Mouse (Mus musculus) liver, embryonic 12.5 days (tissue): Measurements from ENCODE around the gene Zan. TPM values are rescaled to one million over a fixed set of nuclear protein-coding genes. Genes with fewer than 3 reads are reported as not detected.
"Not testable (repeated sequence)": the region's sequence is repeated elsewhere in the genome, so short reads cannot be mapped to it uniquely, and the experiment has no call there.

ENCODE experiments used
- ATAC-seq: fragments of 200-750 bp; cut with Nextera tagmentation; 2 replicates; pipeline ENCODE4 v1.8.0; 2017; ENCODE audit warnings: moderate number of reproducible peaks, mild to moderate bottlenecking, moderate library complexity
- H3K27ac ChIP-seq: fragments of 300-500 bp; sonication (generic); 2 replicates; pipeline ENCODE4 v1.5.1; 2016; ENCODE audit warnings: mild to moderate bottlenecking
- H3K27me3 ChIP-seq: fragments of 300-500 bp; sonication (generic); replicated peaks from 2 replicates; pipeline ENCODE4 v1.6.1; 2016; ENCODE audit warnings: mild to moderate bottlenecking, moderate library complexity
- H3K36me3 ChIP-seq: fragments of 300-500 bp; sonication (generic); 2 replicates; pipeline ENCODE4 v1.6.1; 2016; ENCODE audit warnings: mild to moderate bottlenecking, moderate library complexity
- H3K4me1 ChIP-seq: fragments of 300-500 bp; sonication (generic); 2 replicates; pipeline ENCODE4 v1.6.1; 2016
- H3K4me2 ChIP-seq: fragments of 300-500 bp; sonication (generic); 2 replicates; pipeline ENCODE4 v1.6.1; 2016; ENCODE audit warnings: mild to moderate bottlenecking, moderate library complexity
- H3K4me3 ChIP-seq: fragments of 300-500 bp; sonication (generic); 2 replicates; pipeline ENCODE4 v1.5.1; 2016; ENCODE audit warnings: mild to moderate bottlenecking, moderate library complexity
- H3K9ac ChIP-seq: fragments of 300-500 bp; sonication (generic); 2 replicates; pipeline ENCODE4 v1.6.1; 2016; ENCODE audit warnings: mild to moderate bottlenecking, moderate library complexity
- H3K9me3 ChIP-seq: fragments of 300-500 bp; sonication (generic); replicated peaks from 2 replicates; pipeline ENCODE4 v1.6.1; 2016; ENCODE audit warnings: mild to moderate bottlenecking, moderate library complexity
- WGBS: fragments of 180-500 bp; shearing (Covaris S2); methylation state at CpG from one replicate; pipeline ENCODE4 v1.1.7; 2016; ENCODE audit not compliant: insufficient replicate concordance; 5-methylcytosine and 5-hydroxymethylcytosine counted together
- polyA plus RNA-seq: library from polyadenylated mRNA; unstranded; fragments of >200 nt; fragmentation: Nextera tagmentation; extraction: Ambion mirVana; gene quantifications from 2 replicates; pipeline ENCODE4 v1.2.1, GENCODE M21; 2016

Zan gene
- polyA plus RNA-seq, 1 experiment from 2014 or later = 0.29 TPM

DNA sequence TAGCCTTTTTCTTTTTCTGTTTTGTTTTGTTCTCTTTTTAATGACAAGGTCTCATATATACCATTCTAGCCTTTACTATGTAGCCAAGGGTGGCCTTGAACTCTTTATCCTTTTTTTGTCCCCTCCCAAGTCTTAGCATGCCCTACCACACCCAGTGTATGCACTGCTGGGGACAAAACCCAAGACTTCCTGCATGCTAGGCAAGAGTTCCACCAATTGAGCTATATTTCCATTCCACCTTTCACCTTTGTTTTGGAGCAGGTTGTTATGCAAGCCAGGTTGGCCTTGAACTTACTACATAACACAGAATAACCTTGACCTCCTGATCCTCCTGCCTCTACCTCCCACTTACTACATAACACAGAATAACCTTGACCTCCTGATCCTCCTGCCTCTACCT, 31.3 kb downstream of the Zan start:
- no peaks in the 10 kb centered on the region for H3K4me1 ChIP-seq
- no peaks in the 10 kb centered on the region for H3K27me3 ChIP-seq
- H3K4me2 ChIP-seq = no peak overlapping the region
- H3K36me3 ChIP-seq = no peaks in the 10 kb centered on the region
- no peaks in the 10 kb centered on the region for H3K9me3 ChIP-seq
- ATAC-seq = no peak
- H3K9ac ChIP-seq = no peak overlapping the region
- H3K4me3 ChIP-seq = no peak overlapping the region
- no peak overlapping the region for H3K27ac ChIP-seq

DNA sequence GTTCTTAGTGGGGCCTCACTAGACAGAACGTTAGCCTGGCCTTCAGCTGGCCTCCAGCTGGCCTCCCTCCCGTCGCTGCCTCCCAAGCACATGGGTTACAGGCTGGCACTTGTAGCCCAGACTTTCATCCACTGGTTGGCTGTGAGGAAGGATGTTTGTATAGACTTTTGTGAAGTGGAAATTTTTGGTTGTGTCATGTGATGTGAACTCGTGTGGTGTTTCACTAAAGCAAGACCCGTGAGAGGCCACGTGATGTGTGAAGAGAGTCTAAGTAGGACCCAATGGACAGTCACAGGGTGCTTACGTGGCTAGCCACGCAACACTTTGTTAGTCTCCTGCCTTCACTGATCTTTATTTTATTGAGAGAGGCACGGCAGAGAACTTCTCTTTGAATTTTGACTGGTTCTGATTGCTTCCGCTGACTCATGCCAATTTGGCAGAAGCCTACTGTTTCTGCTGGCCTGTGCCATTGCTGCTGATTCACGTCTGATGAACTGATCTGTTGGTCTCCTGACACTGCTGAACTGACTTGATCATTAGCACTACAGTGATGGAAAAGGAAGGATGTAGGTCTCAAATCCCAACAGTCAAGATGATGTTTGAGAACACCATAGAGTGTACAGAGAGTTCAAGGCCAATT, 36.5 kb downstream of the Zan start:
- 68% methylated on average over 11 of the region's 11 CpGs for WGBS
- no peak overlapping the region for H3K4me3 ChIP-seq
- ATAC-seq = no peak

DNA sequence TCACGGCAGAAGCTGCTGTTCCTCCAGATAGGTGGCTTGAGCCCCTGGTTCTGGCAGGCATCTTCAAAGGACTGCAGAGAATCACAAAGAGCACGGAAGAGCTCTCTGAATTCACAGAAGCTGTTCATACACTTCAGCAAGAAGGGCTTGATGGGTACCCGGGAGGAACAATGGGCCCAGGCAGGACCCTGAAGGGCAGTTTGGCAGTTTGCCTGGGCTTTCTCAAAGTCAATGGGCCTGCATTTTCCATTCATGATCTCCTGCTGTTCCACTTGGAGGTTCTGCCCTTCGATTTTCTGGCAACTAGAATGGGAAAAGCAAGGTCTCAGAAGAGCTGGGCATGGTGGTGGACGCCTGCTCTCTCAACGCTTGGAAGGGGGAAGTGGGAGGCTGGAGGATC, 43.0 kb downstream of the Zan start:
- Histone ChIP-seq H3K27me3 (no peaks in the 10 kb centered on the region), H3K27ac (no peak overlapping the region), H3K4me2 (no peak overlapping the region), H3K4me1 (no peaks in the 10 kb centered on the region), H3K4me3 (no peak overlapping the region), H3K9ac (no peak overlapping the region), H3K9me3 (no peaks in the 10 kb centered on the region), H3K36me3 (no peaks in the 10 kb centered on the region)
- no peak for ATAC-seq
- 44% methylated on average over 6 of the region's 6 CpGs for WGBS

More for the DNA sequence above, 36.5 kb downstream of the Zan start:
- Histone ChIP-seq H3K36me3 (no peaks in the 10 kb centered on the region), H3K4me2 (no peak overlapping the region), H3K9ac (no peak overlapping the region), H3K9me3 (no peaks in the 10 kb centered on the region), H3K27ac (no peak overlapping the region), H3K27me3 (no peaks in the 10 kb centered on the region), H3K4me1 (no peaks in the 10 kb centered on the region)

- H3K4me2 ChIP-seq, ATAC-seq, H3K4me3 ChIP-seq, H3K9me3 ChIP-seq, H3K9ac ChIP-seq, H3K36me3 ChIP-seq, H3K27ac ChIP-seq, H3K4me1 ChIP-seq, H3K27me3 ChIP-seq: not testable (repeated sequence)
- WGBS = 66% methylated on average over 4 of the region's 4 CpGs
Measured at GRCm38 (mm10) chr5:137430402-137430801, 46.5 kb downstream of the Zan start.

DNA sequence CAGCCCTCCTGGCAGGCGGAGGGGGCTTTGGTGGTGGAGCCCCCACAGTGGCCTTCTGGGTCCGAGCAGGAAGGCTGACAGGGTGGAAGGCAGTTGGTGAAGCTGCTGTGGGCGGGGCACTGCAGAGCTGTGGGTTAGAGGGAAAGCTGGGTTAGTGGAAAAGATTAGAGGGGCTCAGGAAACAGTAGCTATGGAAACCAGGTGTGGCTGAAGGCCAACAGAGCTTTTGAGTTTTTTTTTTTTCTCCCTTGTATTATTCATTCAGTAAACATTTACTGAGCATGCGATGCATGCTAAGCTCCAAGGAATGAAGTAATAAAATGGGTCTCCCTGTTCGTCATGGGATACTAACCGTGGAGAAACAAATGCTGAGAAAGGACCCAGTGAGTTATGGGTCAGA, 51.2 kb downstream of the Zan start:
- H3K36me3 ChIP-seq = no peaks in the 10 kb centered on the region
- H3K27ac ChIP-seq = no peak overlapping the region
- peaks cover 9% of the 10 kb centered on the region for H3K4me1 ChIP-seq
- no peak overlapping the region for H3K4me3 ChIP-seq
- H3K9me3 ChIP-seq = no peaks in the 10 kb centered on the region
- H3K9ac ChIP-seq = no peak overlapping the region
- ATAC-seq = no peak
- WGBS = 46% methylated on average over 6 of the region's 6 CpGs
- no peak overlapping the region for H3K4me2 ChIP-seq
- H3K27me3 ChIP-seq = 0 out of 2 replicates have a peak, but pooled peaks cover 3% of the 10 kb centered on the region

DNA sequence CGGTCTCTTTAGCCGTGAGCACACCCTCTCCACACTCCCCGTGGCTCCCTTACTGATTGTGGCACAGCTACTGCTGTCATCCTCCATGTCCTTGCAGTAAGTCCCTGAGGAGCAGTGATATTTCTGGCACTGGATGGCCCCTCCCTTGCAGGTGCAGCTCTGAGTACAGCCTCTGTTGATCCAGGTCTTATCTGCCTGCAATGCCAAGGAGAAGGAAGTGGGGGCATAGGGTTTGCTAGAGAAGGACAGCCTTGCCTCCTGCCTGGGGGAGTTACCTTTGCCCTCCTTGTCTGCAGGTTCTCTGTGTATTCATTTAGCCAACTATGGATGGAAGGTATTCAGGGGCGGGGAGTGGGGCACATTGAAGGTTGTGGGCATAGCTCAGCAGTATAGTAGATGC, 57.0 kb downstream of the Zan start:
- no peaks in the 10 kb centered on the region for H3K36me3 ChIP-seq
- H3K4me2 ChIP-seq = no peak overlapping the region
- H3K4me3 ChIP-seq = no peak overlapping the region
- no peak for ATAC-seq
- H3K27me3 ChIP-seq = 0 out of 2 replicates have a peak, but pooled peaks cover 3% of the 10 kb centered on the region
- H3K4me1 ChIP-seq = peaks cover 13% of the 10 kb centered on the region; the same call in 1 of the 2 replicates
- no peaks in the 10 kb centered on the region for H3K9me3 ChIP-seq
- H3K27ac ChIP-seq = no peak overlapping the region
- H3K9ac ChIP-seq = no peak overlapping the region
- 61% methylated on average over 4 of the region's 4 CpGs for WGBS

DNA sequence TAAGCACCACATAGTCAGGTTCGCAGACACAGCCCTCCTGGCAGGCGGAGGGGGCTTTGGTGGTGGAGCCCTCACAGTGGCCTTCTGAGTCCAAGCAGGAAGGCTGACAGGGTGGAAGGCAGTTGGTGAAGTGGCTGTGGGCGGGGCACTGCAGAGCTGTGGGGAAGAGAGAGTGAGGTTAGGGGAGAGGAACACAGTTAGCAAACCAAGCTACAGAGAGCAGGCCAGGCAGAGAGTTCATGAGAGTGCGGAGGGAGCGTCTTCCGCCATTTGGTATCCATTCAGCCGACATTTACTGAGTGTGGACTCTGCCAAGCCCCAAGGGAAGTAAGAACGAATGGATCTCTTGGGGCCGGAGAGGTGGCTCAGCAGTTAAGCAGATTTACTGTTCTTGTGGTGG, 57.8 kb downstream of the Zan start:
- no peak for ATAC-seq
- no peak overlapping the region for H3K27ac ChIP-seq
- 0 out of 2 replicates have a peak, but pooled peaks cover 3% of the 10 kb centered on the region for H3K27me3 ChIP-seq
- H3K9me3 ChIP-seq = no peaks in the 10 kb centered on the region
- no peak overlapping the region for H3K4me3 ChIP-seq
- H3K4me1 ChIP-seq = peaks cover 13% of the 10 kb centered on the region; the same call in 1 of the 2 replicates
- 55% methylated on average over 9 of the region's 9 CpGs for WGBS
- no peak overlapping the region for H3K9ac ChIP-seq
- no peaks in the 10 kb centered on the region for H3K36me3 ChIP-seq
- no peak overlapping the region for H3K4me2 ChIP-seq

DNA sequence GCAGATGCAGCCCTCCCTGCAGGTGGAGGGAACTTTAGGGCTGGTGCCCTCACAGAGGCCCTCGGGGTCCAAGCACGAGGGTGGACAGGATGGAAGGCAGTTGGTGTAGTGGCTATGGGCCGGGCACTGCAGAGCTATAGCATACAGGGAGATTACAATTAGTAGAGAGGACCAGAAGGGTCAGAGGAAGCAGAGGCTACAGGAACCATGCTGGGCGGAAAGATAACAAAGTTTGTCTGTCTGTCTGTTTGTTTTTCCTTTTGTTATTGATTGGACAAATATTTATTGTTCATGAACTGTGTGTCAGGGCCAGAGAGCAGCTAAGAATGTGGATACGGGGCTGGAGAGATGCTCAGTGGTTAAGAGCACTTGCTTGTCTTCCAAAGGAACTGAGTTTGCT, 62.6 kb downstream of the Zan start:
- Histone ChIP-seq H3K4me1 (peaks cover 16% of the 10 kb centered on the region; the same call in 1 of the 2 replicates), H3K9ac (no peak overlapping the region), H3K4me3 (no peak overlapping the region), H3K27me3 (no peaks in the 10 kb centered on the region), H3K9me3 (no peaks in the 10 kb centered on the region), H3K27ac (no peak overlapping the region), H3K4me2 (no peak overlapping the region), H3K36me3 (no peaks in the 10 kb centered on the region)
- 26% methylated on average over 5 of the region's 5 CpGs for WGBS
- ATAC-seq = peak; percentile 54; the same call in 1 of the 2 replicates

GRCm38 (mm10) chr5:137411235-137411634, 65.6 kb downstream of the Zan start:
- Histone ChIP-seq H3K36me3 (no peaks in the 10 kb centered on the region), H3K27me3 (no peaks in the 10 kb centered on the region), H3K27ac (no peak overlapping the region), H3K4me3 (no peak overlapping the region), H3K9me3 (no peaks in the 10 kb centered on the region), H3K4me2 (no peak overlapping the region), H3K9ac (no peak overlapping the region), H3K4me1 (peaks cover 18% of the 10 kb centered on the region)
- ATAC-seq = no peak
- 57% methylated on average over 8 of the region's 8 CpGs for WGBS

GRCm38 (mm10) chr5:137410549-137410948, 66.3 kb downstream of the Zan start:
- H3K4me3 ChIP-seq = no peak overlapping the region
- no peak overlapping the region for H3K4me2 ChIP-seq
- no peaks in the 10 kb centered on the region for H3K36me3 ChIP-seq
- ATAC-seq = no peak
- peaks cover 18% of the 10 kb centered on the region for H3K4me1 ChIP-seq
- no peak overlapping the region for H3K9ac ChIP-seq
- no peak overlapping the region for H3K27ac ChIP-seq
- WGBS = 73% methylated on average over 3 of the region's 3 CpGs
- no peaks in the 10 kb centered on the region for H3K27me3 ChIP-seq
- H3K9me3 ChIP-seq = no peaks in the 10 kb centered on the region

GRCm38 (mm10) chr5:137410066-137410465, 66.8 kb downstream of the Zan start:
- no peak overlapping the region for H3K4me2 ChIP-seq
- H3K36me3 ChIP-seq = no peaks in the 10 kb centered on the region
- no peak overlapping the region for H3K27ac ChIP-seq
- H3K9ac ChIP-seq = no peak overlapping the region
- H3K4me1 ChIP-seq = peaks cover 18% of the 10 kb centered on the region
- H3K9me3 ChIP-seq = no peaks in the 10 kb centered on the region
- no peak for ATAC-seq
- 65% methylated on average over 3 of the region's 3 CpGs for WGBS
- H3K4me3 ChIP-seq = no peak overlapping the region
- H3K27me3 ChIP-seq = no peaks in the 10 kb centered on the region

DNA sequence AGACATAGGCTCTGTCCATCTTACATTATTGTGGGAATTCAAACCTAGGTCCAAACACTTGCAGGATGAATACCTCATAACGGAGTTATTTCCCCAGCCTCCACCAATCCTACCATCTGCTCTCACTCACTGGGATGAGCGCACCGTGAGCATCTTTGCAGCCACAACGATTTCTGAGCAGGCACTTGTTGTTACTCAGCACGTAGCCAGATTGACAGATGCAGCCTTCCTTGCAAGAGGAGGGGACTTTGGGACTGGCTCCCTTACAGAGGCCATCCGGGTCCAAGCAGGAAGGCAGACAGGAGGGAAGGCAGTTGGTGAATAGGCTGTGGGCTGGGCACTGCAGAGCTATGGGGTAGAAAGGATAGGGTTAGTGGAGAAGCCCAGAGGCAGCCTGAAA, 67.4 kb downstream of the Zan start:
- ATAC-seq = no peak
- Histone ChIP-seq H3K36me3 (no peaks in the 10 kb centered on the region), H3K4me2 (no peak overlapping the region), H3K27me3 (no peaks in the 10 kb centered on the region), H3K27ac (no peak overlapping the region), H3K4me3 (no peak overlapping the region), H3K9me3 (no peaks in the 10 kb centered on the region), H3K4me1 (peaks cover 18% of the 10 kb centered on the region), H3K9ac (no peak overlapping the region)
- WGBS = 62% methylated on average over 6 of the region's 6 CpGs

DNA sequence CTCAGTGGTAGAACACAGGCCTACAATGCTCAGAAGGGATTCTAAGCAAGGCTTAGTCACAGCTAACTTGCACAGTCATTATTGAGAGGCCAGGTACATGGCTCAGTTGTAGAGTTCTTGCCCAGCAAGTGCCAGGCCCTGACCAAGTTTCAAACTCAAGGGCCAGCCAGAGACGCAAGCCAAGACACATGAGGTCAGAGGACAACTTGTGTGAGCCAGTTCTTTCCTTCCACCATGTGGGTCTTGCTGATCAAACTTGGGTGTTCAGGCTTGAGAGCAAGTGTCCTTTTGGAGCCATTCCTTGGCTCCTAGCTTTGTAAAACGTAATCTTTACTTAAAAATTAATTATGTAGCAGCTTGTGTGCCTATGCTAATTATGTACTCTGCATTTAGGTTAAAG, 72.8 kb downstream of the Zan start:
- Histone ChIP-seq H3K36me3 (no peaks in the 10 kb centered on the region), H3K9ac (no peak overlapping the region), H3K4me2 (no peak overlapping the region), H3K27ac (no peak overlapping the region), H3K4me3 (no peak overlapping the region), H3K27me3 (no peaks in the 10 kb centered on the region), H3K9me3 (no peaks in the 10 kb centered on the region), H3K4me1 (peaks cover 11% of the 10 kb centered on the region)
- WGBS = 58% methylated on average over 2 of the region's 2 CpGs
- no peak for ATAC-seq
